Mouse (Mus musculus) midbrain, embryonic 16.5 days (tissue): Measurements from ENCODE around the gene Ankle1. TPM values are rescaled to one million over a fixed set of nuclear protein-coding genes. Genes with fewer than 3 reads are reported as not detected.

Experiments used
- ATAC-seq: fragments of 200-750 bp; cut with Nextera tagmentation; 2 replicates; pipeline ENCODE4 v1.8.0; 2017; ENCODE audit warnings: moderate TSS enrichment
- H3K27ac ChIP-seq: fragments of 300-500 bp; sonication (generic); 2 replicates; pipeline ENCODE4 v1.5.1; 2014; ENCODE audit warnings: mild to moderate bottlenecking, low read length, mixed read lengths
- H3K27me3 ChIP-seq: fragments of 300-500 bp; sonication (generic); 2 replicates; pipeline ENCODE4 v1.6.1; 2014; ENCODE audit warnings: low read depth, low read length, mixed read lengths; ENCODE audit not compliant: control insufficient read depth, insufficient read depth
- H3K36me3 ChIP-seq: fragments of 300-500 bp; sonication (generic); 2 replicates; pipeline ENCODE4 v1.6.1; 2014; ENCODE audit warnings: mild to moderate bottlenecking, low read length, moderate library complexity, mixed read lengths; ENCODE audit not compliant: control insufficient read depth, insufficient read depth
- H3K4me1 ChIP-seq: fragments of 300-500 bp; sonication (generic); 2 replicates; pipeline ENCODE4 v1.6.1; 2014; ENCODE audit warnings: mild to moderate bottlenecking, low read length, mixed read lengths; ENCODE audit not compliant: control insufficient read depth, insufficient read depth
- H3K4me2 ChIP-seq: fragments of 300-500 bp; sonication (generic); 2 replicates; pipeline ENCODE4 v1.6.1; 2014; ENCODE audit warnings: mild to moderate bottlenecking, low read length, mixed read lengths
- H3K4me3 ChIP-seq: fragments of 300-500 bp; sonication (generic); 2 replicates; pipeline ENCODE4 v1.5.1; 2014; ENCODE audit warnings: low read depth, mild to moderate bottlenecking, low read length, moderate library complexity, mixed read lengths
- H3K9ac ChIP-seq: fragments of 300-500 bp; sonication (generic); 2 replicates; pipeline ENCODE4 v1.6.1; 2014; ENCODE audit warnings: low read depth, low read length, mixed read lengths
- H3K9me3 ChIP-seq: fragments of 300-500 bp; sonication (generic); replicated peaks from 2 replicates; pipeline ENCODE4 v1.6.1; 2014; ENCODE audit warnings: mild to moderate bottlenecking, low read length, mixed read lengths; ENCODE audit not compliant: control insufficient read depth, poor library complexity, severe bottlenecking
- WGBS: fragments of 180-500 bp; shearing (Covaris S2); extraction: QIAGEN DNeasy Blood & Tissue Kit; methylation state at CpG from one replicate; pipeline ENCODE4 v1.1.7; 2014; 5-methylcytosine and 5-hydroxymethylcytosine counted together
- polyA plus RNA-seq: library from polyadenylated mRNA; unstranded; fragments of >200 nt; fragmentation: Nextera tagmentation; extraction: Ambion mirVana; gene quantifications from 2 replicates; pipeline ENCODE4 v1.2.1, GENCODE M21; 2015

Ankle1 gene
- polyA plus RNA-seq, 1 experiment from 2014 or later = 4.0 TPM

DNA sequence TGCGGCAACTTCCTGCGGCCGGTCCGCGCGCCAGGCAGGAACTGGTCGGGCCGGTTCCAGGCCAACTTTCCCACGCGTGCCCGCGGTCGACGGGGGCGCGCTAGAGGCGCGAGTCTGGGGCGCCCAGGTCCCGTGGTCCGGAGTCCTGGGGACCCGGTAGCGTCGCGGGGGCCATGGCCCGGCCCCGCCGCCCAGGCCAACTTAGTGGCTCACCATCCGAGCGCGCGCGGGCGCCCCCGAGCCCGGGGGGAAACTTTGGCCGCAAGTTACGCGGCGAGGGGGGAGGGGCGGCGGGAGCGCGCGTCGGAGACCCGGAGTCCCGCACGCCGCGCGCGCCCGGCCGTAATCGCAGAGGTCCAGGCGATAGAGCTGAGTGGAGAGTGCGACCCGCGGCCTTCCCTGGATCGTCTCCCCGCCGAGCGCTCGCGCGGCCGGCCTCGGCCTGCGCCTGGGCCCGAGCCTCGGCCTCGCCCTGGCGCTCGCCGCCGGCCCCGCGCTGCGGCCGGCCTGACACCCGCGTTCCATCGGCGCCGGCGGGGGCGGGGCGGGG is 24.3 kb upstream of the Ankle1 start, which contains the start of gene Nr2f6:
TSS of gene Nr2f6 (minus strand) at position 540 of the 550 bp plus-strand sequence.
- H3K4me2 ChIP-seq = peak within 1 kb of the TSS; percentile 99
- H3K9ac ChIP-seq = peak within 1 kb of the TSS; percentile 86
- H3K27me3 ChIP-seq = no peaks in the 10 kb centered on the region
- H3K27ac ChIP-seq = peak within 1 kb of the TSS; percentile 78
- H3K36me3 ChIP-seq = no peaks in the 10 kb centered on the region
- WGBS = 1% methylated on average over 75 of the region's 89 CpGs
- no peaks in the 10 kb centered on the region for H3K9me3 ChIP-seq
- H3K4me1 ChIP-seq = peaks cover 27% of the 10 kb centered on the region
- peak within 1 kb of the TSS; percentile 72 for H3K4me3 ChIP-seq
- peak; percentile 54 for ATAC-seq

DNA sequence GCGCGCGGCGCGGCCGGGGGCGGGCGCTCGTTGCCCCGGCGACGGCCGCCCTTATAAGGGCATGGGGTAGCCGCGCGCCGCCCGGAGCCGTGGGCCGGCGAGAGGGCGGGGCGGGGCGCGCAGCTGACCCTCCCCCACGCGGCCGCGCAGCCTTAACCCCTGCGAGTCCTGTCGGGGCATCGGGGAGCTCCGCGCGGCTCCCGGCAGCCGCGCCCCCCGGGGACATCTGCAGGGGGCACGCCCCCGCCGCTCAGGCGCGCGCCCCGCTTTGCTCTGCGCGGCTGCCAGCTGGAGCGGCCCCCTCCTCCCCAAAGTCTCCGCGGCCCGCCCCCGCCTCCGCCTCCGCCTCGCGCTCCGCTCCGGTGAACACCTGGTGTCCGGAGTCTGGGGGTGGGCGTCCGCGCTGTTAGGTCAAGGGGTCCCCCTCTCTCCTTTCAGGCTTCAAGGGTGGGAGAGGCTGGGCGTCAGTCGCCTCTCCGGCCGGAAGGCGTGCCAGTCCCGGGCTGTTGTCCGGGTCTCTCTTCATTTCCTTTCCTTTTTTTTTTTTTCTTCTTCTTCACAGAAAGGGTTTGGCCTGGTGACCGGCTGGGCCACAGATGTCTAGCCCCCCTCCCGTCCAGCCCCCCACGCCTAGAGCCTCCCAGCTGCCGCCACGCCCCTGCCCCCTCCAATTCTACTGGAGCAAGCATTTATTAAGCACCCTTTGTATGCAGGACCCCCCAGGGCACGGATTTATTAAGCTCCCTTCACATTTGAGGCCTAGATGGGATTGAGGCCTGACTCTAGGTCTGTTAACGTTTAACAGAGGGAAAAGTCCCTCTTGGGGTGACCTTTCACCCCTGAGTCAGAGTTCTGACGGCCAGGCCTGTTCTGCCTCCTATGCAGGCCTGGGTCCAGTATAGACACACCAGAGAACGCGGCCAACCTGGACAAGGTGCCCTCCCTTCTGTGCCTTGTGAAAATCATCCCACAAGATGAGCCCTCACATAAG is 23.5 kb upstream of the Ankle1 start:
- no peaks in the 10 kb centered on the region for H3K27me3 ChIP-seq
- peak overlapping the region; percentile 99 for H3K4me2 ChIP-seq
- ATAC-seq = peak; percentile 84
- no peaks in the 10 kb centered on the region for H3K9me3 ChIP-seq
- peak overlapping the region; percentile 86 for H3K9ac ChIP-seq
- peaks cover 25% of the 10 kb centered on the region for H3K4me1 ChIP-seq
- H3K4me3 ChIP-seq = peak overlapping the region; percentile 72
- WGBS = 1% methylated on average over 54 of the region's 80 CpGs
- no peaks in the 10 kb centered on the region for H3K36me3 ChIP-seq
- H3K27ac ChIP-seq = peak overlapping the region; percentile 78

DNA sequence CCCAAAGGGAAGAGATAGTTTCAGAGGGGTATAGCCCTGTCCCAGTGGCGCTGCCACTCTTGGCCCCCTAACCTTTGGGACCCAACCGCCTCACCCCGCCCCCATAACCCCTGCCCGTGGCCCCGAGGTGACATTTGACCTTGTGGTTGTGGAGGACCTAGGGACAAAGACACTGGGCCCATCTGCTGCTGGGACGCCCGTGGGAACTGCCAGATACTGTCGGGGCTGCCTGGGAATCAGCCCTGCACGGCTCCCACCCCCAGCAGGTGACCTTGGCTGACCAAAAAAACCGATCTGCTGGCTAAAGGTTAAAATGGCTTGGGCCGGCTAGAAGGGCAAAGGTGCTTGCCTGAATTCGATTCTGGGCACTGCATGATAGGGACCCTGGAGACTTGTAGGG is 22.4 kb upstream of the Ankle1 start:
- no peak overlapping the region for H3K27ac ChIP-seq
- no peak overlapping the region for H3K9ac ChIP-seq
- ATAC-seq = no peak
- H3K27me3 ChIP-seq = no peaks in the 10 kb centered on the region
- H3K36me3 ChIP-seq = no peaks in the 10 kb centered on the region
- no peak overlapping the region for H3K4me3 ChIP-seq
- no peaks in the 10 kb centered on the region for H3K9me3 ChIP-seq
- WGBS = 13% methylated on average over 12 of the region's 12 CpGs
- H3K4me2 ChIP-seq = no peak overlapping the region
- peaks cover 25% of the 10 kb centered on the region for H3K4me1 ChIP-seq

DNA sequence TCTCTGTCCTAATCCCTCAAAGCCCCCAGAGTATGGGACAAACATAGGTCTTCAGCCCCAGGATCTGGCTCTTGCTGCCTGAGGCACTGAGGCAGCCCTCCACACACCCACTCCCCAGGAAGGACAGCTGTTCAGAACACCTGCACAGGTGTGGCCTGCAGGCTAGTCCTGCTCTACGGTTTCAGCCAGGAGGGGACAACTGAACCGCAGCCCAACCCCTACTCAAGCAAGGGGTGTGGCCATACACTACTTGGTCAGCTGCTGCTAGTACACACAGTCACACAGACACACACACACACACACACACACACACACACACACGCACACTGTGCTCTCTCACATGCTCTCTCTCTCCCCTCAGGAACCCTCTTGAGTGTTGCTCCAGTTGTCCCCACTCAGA is 21.9 kb upstream of the Ankle1 start:
- Histone ChIP-seq H3K9me3 (no peaks in the 10 kb centered on the region), H3K4me3 (no peak overlapping the region), H3K9ac (no peak overlapping the region), H3K36me3 (no peaks in the 10 kb centered on the region), H3K27me3 (no peaks in the 10 kb centered on the region), H3K4me1 (peaks cover 25% of the 10 kb centered on the region), H3K4me2 (no peak overlapping the region), H3K27ac (no peak overlapping the region)
- WGBS = 45% methylated on average over 3 of the region's 3 CpGs
- no peak for ATAC-seq

DNA sequence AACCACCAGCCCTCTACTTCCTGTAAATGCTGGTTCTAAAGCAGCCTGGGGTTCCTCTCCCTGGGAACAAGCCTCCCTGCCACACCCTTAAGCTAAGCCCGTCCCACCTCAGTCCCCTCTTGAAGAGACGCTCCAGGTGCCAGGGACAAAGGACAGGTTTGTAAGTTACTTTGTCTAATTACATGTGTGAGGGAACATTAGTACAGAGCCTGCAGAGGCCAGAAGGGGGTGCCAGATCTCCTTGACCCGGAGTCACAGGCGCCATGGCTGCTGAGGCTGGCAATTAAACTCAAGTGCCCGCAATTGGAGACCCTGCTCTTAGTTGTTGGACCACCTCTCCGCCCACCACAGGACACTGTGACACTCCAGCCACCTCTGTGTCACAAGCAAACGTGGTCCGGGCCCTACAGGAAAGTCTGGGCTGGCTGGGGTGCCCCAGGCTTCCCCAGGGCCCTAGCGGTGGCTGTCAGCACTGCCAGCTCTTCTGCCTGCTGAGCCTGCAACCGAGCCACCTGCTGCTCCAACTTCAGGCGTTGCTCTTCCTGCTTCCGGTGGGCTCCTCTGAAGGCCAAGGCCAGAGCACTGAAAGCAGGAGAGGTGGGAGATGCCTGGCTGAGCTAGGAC is 20.5 kb upstream of the Ankle1 start:
- H3K4me1 ChIP-seq = peaks cover 13% of the 10 kb centered on the region
- H3K4me2 ChIP-seq = no peak overlapping the region
- H3K27me3 ChIP-seq = no peaks in the 10 kb centered on the region
- no peaks in the 10 kb centered on the region for H3K36me3 ChIP-seq
- no peak overlapping the region for H3K27ac ChIP-seq
- H3K9me3 ChIP-seq = no peaks in the 10 kb centered on the region
- WGBS = 77% methylated on average over 12 of the region's 12 CpGs
- ATAC-seq = no peak
- H3K9ac ChIP-seq = no peak overlapping the region
- H3K4me3 ChIP-seq = no peak overlapping the region

DNA sequence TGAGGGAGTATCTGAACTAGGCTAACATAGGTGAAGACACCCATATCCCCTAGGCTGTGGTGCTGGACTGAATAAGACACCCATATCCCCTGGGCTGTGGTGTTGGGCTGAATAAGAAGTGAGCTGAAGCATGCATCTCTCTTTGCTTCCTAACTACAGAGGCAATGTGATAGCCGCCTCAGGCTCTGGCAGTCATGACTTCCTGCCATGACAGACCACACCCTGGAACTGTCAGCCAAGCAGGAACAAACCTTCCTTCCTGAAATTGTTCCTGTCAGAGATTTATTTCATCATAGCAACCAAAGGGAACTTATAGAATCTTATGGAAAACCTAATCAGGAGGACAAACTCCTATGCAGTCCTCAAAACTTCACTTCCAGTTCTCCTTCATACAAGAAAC is 17.5 kb upstream of the Ankle1 start:
- Histone ChIP-seq H3K4me3 (no peak overlapping the region), H3K27me3 (no peaks in the 10 kb centered on the region), H3K4me2 (no peak overlapping the region), H3K9me3 (no peaks in the 10 kb centered on the region), H3K4me1 (no peaks in the 10 kb centered on the region), H3K27ac (no peak overlapping the region), H3K36me3 (no peaks in the 10 kb centered on the region), H3K9ac (no peak overlapping the region)
- 75% methylated on average over 1 of the region's 1 CpGs for WGBS
- ATAC-seq = no peak

DNA sequence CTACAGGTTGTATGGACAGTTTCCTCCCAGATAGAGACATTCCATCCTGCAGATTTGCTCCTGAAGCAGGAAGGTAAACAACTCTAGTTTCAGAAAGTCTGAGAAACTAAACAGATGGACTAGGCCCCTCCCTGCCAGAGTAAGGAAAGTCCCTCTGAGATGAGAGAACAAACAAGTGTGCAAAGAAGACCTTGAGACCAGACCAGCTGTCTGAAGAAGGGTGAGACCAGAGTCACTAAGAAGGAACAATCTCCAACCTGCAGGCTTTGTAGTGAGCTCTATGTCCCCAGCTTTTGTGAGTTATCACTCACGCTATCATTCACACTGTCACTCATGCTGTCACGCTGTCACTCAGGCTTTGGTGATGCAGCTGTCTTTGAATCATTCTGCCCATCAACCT is 14.1 kb upstream of the Ankle1 start:
- Histone ChIP-seq H3K9ac (no peak overlapping the region), H3K27ac (no peak overlapping the region), H3K9me3 (no peaks in the 10 kb centered on the region), H3K4me2 (no peak overlapping the region), H3K4me3 (no peak overlapping the region), H3K27me3 (no peaks in the 10 kb centered on the region), H3K36me3 (no peaks in the 10 kb centered on the region), H3K4me1 (peaks cover 3% of the 10 kb centered on the region; the same call in 1 of the 2 replicates)
- no peak for ATAC-seq
- WGBS = 86% methylated on average over 2 of the region's 2 CpGs

DNA sequence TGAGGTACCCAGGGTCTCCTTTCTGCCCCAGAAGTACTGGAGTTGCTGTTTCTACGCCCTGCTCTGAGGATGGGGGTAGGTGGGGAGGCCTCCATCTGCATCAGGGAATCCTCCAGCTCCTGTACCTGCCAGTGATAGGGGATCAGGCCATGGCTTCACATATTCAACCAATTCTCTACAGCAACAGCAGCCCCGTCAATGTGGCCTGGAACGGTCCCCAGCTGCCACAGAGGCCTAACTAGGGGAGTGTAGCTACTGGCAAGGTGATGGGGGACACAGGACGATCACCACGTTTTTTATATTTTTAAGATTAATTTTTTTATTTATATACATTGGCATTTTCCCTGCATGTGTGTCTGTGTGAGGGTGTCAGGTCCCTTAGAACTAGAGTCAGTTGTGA is 13.4 kb upstream of the Ankle1 start:
- Histone ChIP-seq H3K9ac (no peak overlapping the region), H3K27me3 (no peaks in the 10 kb centered on the region), H3K9me3 (no peaks in the 10 kb centered on the region), H3K27ac (no peak overlapping the region), H3K4me1 (peaks cover 6% of the 10 kb centered on the region), H3K4me2 (no peak overlapping the region), H3K4me3 (no peak overlapping the region), H3K36me3 (no peaks in the 10 kb centered on the region)
- 72% methylated on average over 5 of the region's 5 CpGs for WGBS
- no peak for ATAC-seq

DNA sequence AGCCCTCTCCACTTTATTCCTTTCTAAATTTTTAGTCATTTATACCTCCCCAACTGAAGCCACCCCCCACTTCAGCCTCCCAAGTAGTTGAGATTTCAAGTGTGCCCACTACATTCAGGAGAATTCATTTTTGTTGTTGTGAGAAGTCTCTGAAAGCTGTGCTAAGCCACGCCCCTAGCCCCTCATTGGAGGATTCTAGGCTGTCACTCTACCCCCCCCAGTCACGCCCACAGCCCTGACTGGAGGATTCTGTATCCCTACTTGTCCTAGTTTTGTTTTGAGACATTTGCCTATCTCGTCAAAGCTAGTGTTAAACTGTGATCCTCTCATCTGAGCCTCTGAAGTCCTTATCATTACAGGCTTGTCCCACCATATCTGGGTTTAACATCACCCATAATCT is 12.9 kb upstream of the Ankle1 start:
- Histone ChIP-seq H3K9ac (no peak overlapping the region), H3K9me3 (no peaks in the 10 kb centered on the region), H3K27me3 (no peaks in the 10 kb centered on the region), H3K4me3 (no peak overlapping the region), H3K27ac (no peak overlapping the region), H3K36me3 (no peaks in the 10 kb centered on the region), H3K4me2 (no peak overlapping the region), H3K4me1 (peaks cover 10% of the 10 kb centered on the region)
- 14% methylated on average over 3 of the region's 3 CpGs for WGBS
- ATAC-seq = no peak
